Mouse (Mus musculus): ENCODE measurements at regions not wholly inside any gene's neighbourhood (a gene's known extent, or its start where the extent isn't known, plus 50 kb on each side); places are given as distances from the start of the nearest gene placed in this dataset.

- DNase-seq (ENCODE audit: low spot score): no peak
Measured at GRCm38 (mm10) chr13:38751876-38752275, 93.0 kb upstream of the Eef1e1 start.

GRCm38 (mm10) chr13:38740066-38740465 is 81.2 kb upstream of the Eef1e1 start:
- no peak for DNase-seq (ENCODE audit: low spot score)

- no peak for DNase-seq (ENCODE audit: low spot score)
Measured at GRCm38 (mm10) chr13:38736361-38737035, 77.6 kb upstream of the Eef1e1 start.

- DNase-seq (ENCODE audit: low spot score): no peak
Measured at GRCm38 (mm10) chr13:38735294-38735693, 76.4 kb upstream of the Eef1e1 start.

- DNase-seq (ENCODE audit: low spot score): no peak
Measured at GRCm38 (mm10) chr13:38733246-38733645, 74.4 kb upstream of the Eef1e1 start.

GRCm38 (mm10) chr13:38725452-38725851 is 66.6 kb upstream of the Eef1e1 start:
- DNase-seq (ENCODE audit: low spot score): no peak

- no peak for DNase-seq (ENCODE audit: low spot score)
Measured at GRCm38 (mm10) chr13:38721166-38721565, 62.3 kb upstream of the Eef1e1 start.

- no peak for DNase-seq (ENCODE audit: low spot score)
Measured at GRCm38 (mm10) chr13:38714838-38715237, 56.0 kb upstream of the Eef1e1 start.
